Mouse (Mus musculus) lung, adult 2 months (tissue): ENCODE data around the gene Rxra.

Experiments used
- CTCF ChIP-seq: fragments of 200-500 bp; IDR thresholded peaks from 2 replicates; pipeline ENCODE4 v1.5.1; 2011; ENCODE audit warnings: mild to moderate bottlenecking, low read length, control low read depth; ENCODE audit not compliant: insufficient read depth
- POLR2A ChIP-seq: fragments of 200-500 bp; IDR thresholded peaks from 2 replicates; pipeline ENCODE4 v1.6.1; 2011; ENCODE audit warnings: low read depth, mild to moderate bottlenecking, control low read depth, low read length, borderline replicate concordance; ENCODE audit errors: extremely low read depth

- no peak for TF ChIP-seq POLR2A
- TF ChIP-seq CTCF, result no peak
These were observed 82.4 kb downstream of the Rxra start for GRCm38 (mm10) chr2:27758414-27759301.
